Mouse (Mus musculus) hindbrain, embryonic 15.5 days (tissue): ENCODE results near the gene Pfdn2. TPM values are rescaled to one million over a fixed set of nuclear protein-coding genes. Genes with fewer than 3 reads are reported as not detected.

Experiments
- ATAC-seq: fragments of 200-750 bp; cut with Nextera tagmentation; 2 replicates; pipeline ENCODE4 v1.8.0; 2017; ENCODE audit warnings: low read depth, moderate number of reproducible peaks, moderate TSS enrichment; ENCODE audit not compliant: low FRiP score
- H3K27ac ChIP-seq: fragments of 300-500 bp; sonication (generic); replicated peaks from 2 replicates; pipeline ENCODE4 v1.5.1; 2015; ENCODE audit warnings: mild to moderate bottlenecking, inconsistent platforms
- H3K27me3 ChIP-seq: fragments of 300-500 bp; sonication (generic); 2 replicates; pipeline ENCODE4 v1.6.1; 2015; ENCODE audit warnings: control low read depth, inconsistent platforms
- H3K36me3 ChIP-seq: fragments of 300-500 bp; sonication (generic); 2 replicates; pipeline ENCODE4 v1.6.1; 2015; ENCODE audit warnings: control low read depth, inconsistent platforms
- H3K4me1 ChIP-seq: fragments of 300-500 bp; sonication (generic); replicated peaks from 2 replicates; pipeline ENCODE4 v1.6.1; 2015; ENCODE audit warnings: control low read depth, inconsistent platforms
- H3K4me2 ChIP-seq: fragments of 300-500 bp; sonication (generic); 2 replicates; pipeline ENCODE4 v1.6.1; 2015; ENCODE audit warnings: moderate library complexity, mild to moderate bottlenecking, inconsistent platforms
- H3K4me3 ChIP-seq: fragments of 300-500 bp; sonication (generic); 2 replicates; pipeline ENCODE4 v1.5.1; 2015; ENCODE audit warnings: mild to moderate bottlenecking, inconsistent platforms
- H3K9ac ChIP-seq: fragments of 300-500 bp; sonication (generic); 2 replicates; pipeline ENCODE4 v1.6.1; 2015; ENCODE audit warnings: inconsistent platforms
- H3K9me3 ChIP-seq: fragments of 300-500 bp; sonication (generic); 2 replicates; pipeline ENCODE4 v1.6.1; 2016; ENCODE audit warnings: control low read depth, inconsistent platforms
- WGBS: fragments of 180-500 bp; shearing (Covaris S2); methylation state at CpG from one replicate; pipeline ENCODE4 v1.1.7; 2015; 5-methylcytosine and 5-hydroxymethylcytosine counted together
- polyA plus RNA-seq: library from polyadenylated mRNA; unstranded; fragments of >200 nt; fragmentation: Nextera tagmentation; extraction: Ambion mirVana; gene quantifications from 2 replicates; pipeline ENCODE4 v1.2.1, GENCODE M21; 2015

Pfdn2 gene
- polyA plus RNA-seq, 1 experiment from 2014 or later = 139 TPM

GRCm38 (mm10) chr1:171360253-171360652 is 14.8 kb downstream of the Pfdn2 start:
- WGBS = 3% methylated on average over 26 of the region's 26 CpGs
- Histone ChIP-seq H3K27me3 (no peaks in the 10 kb centered on the region), H3K4me1 (peaks cover 15% of the 10 kb centered on the region), H3K27ac (peak overlapping the region; percentile 88), H3K9ac (peak overlapping the region; percentile 66), H3K4me2 (peak overlapping the region; percentile 79), H3K36me3 (peaks cover 10% of the 10 kb centered on the region; the same call in 1 of the 2 replicates), H3K9me3 (no peaks in the 10 kb centered on the region), H3K4me3 (peak overlapping the region; percentile 48)
- ATAC-seq = no peak; the same call in 1 of the 2 replicates

GRCm38 (mm10) chr1:171360656-171361055 is 15.2 kb downstream of the Pfdn2 start, which contains the start of gene Klhdc9:
Gene Klhdc9 (minus strand): TSS chr1:171360798.
- WGBS = 0% methylated on average over 21 of the region's 21 CpGs
- Histone ChIP-seq H3K27me3 (no peaks in the 10 kb centered on the region), H3K4me1 (peaks cover 15% of the 10 kb centered on the region), H3K4me2 (peak within 1 kb of the TSS; percentile 79), H3K4me3 (peak within 1 kb of the TSS; percentile 48), H3K9ac (peak within 1 kb of the TSS; percentile 66), H3K9me3 (no peaks in the 10 kb centered on the region), H3K27ac (peak within 1 kb of the TSS; percentile 88), H3K36me3 (peaks cover 10% of the 10 kb centered on the region; the same call in 1 of the 2 replicates)
- peak; percentile 95 for ATAC-seq

GRCm38 (mm10) chr1:171361106-171362103 is 15.9 kb downstream of the Pfdn2 start:
- H3K27ac ChIP-seq = peak overlapping the region; percentile 88
- peak; percentile 58 for ATAC-seq
- H3K4me2 ChIP-seq = peak overlapping the region; percentile 79
- H3K9ac ChIP-seq = peak overlapping the region; percentile 66
- no peaks in the 10 kb centered on the region for H3K9me3 ChIP-seq
- H3K27me3 ChIP-seq = no peaks in the 10 kb centered on the region
- H3K4me1 ChIP-seq = peaks cover 15% of the 10 kb centered on the region
- peaks cover 8% of the 10 kb centered on the region; the same call in 1 of the 2 replicates for H3K36me3 ChIP-seq
- H3K4me3 ChIP-seq = peak overlapping the region; percentile 48
- 33% methylated on average over 16 of the region's 16 CpGs for WGBS

- H3K4me1 ChIP-seq = peaks cover 8% of the 10 kb centered on the region
- no peak overlapping the region for H3K4me2 ChIP-seq
- WGBS = 65% methylated on average over 7 of the region's 7 CpGs
- H3K9ac ChIP-seq = no peak overlapping the region
- H3K9me3 ChIP-seq = no peaks in the 10 kb centered on the region
- ATAC-seq = no peak
- no peaks in the 10 kb centered on the region for H3K36me3 ChIP-seq
- no peak overlapping the region for H3K4me3 ChIP-seq
- H3K27me3 ChIP-seq = no peaks in the 10 kb centered on the region
- H3K27ac ChIP-seq = no peak overlapping the region
Observed at GRCm38 (mm10) chr1:171365934-171366333, 20.5 kb downstream of the Pfdn2 start.

- Histone ChIP-seq H3K4me2 (no peak within 1 kb of the TSS), H3K27ac (no peak within 1 kb of the TSS), H3K4me3 (no peak within 1 kb of the TSS), H3K9me3 (no peaks in the 10 kb centered on the region), H3K4me1 (no peaks in the 10 kb centered on the region), H3K9ac (no peak within 1 kb of the TSS), H3K27me3 (no peaks in the 10 kb centered on the region), H3K36me3 (no peaks in the 10 kb centered on the region)
- WGBS = 43% methylated on average over 20 of the region's 20 CpGs
- ATAC-seq = no peak
Observed at GRCm38 (mm10) chr1:171369845-171370556, 24.5 kb downstream of the Pfdn2 start, which contains the start of gene Nectin4. Gene Nectin4 (plus strand): TSS chr1:171370099.

GRCm38 (mm10) chr1:171372880-171373279 is 27.4 kb downstream of the Pfdn2 start:
- no peak for ATAC-seq
- H3K9me3 ChIP-seq = no peaks in the 10 kb centered on the region
- no peak overlapping the region for H3K9ac ChIP-seq
- no peaks in the 10 kb centered on the region for H3K4me1 ChIP-seq
- no peak overlapping the region for H3K4me3 ChIP-seq
- no peak overlapping the region for H3K27ac ChIP-seq
- no peak overlapping the region for H3K4me2 ChIP-seq
- no peaks in the 10 kb centered on the region for H3K36me3 ChIP-seq
- WGBS = 55% methylated on average over 3 of the region's 3 CpGs
- no peaks in the 10 kb centered on the region for H3K27me3 ChIP-seq

- Histone ChIP-seq H3K27me3 (no peaks in the 10 kb centered on the region), H3K27ac (no peak overlapping the region), H3K9me3 (no peaks in the 10 kb centered on the region), H3K9ac (no peak overlapping the region), H3K4me1 (no peaks in the 10 kb centered on the region), H3K4me2 (no peak overlapping the region), H3K4me3 (no peak overlapping the region), H3K36me3 (no peaks in the 10 kb centered on the region)
- ATAC-seq = no peak
- 7% methylated on average over 4 of the region's 4 CpGs for WGBS
Observed at GRCm38 (mm10) chr1:171373946-171374345, 28.5 kb downstream of the Pfdn2 start.

GRCm38 (mm10) chr1:171375646-171376097 is 30.2 kb downstream of the Pfdn2 start:
- H3K27ac ChIP-seq = no peak overlapping the region
- H3K36me3 ChIP-seq = no peaks in the 10 kb centered on the region
- 50% methylated on average over 9 of the region's 9 CpGs for WGBS
- no peak overlapping the region for H3K4me2 ChIP-seq
- no peaks in the 10 kb centered on the region for H3K9me3 ChIP-seq
- no peak for ATAC-seq
- H3K4me1 ChIP-seq = peaks cover 10% of the 10 kb centered on the region
- no peak overlapping the region for H3K4me3 ChIP-seq
- no peak overlapping the region for H3K9ac ChIP-seq
- H3K27me3 ChIP-seq = 0 out of 2 replicates have a peak, but pooled peaks cover 2% of the 10 kb centered on the region

- ATAC-seq = no peak
- H3K9me3 ChIP-seq = no peaks in the 10 kb centered on the region
- H3K27me3 ChIP-seq = 0 out of 2 replicates have a peak, but pooled peaks cover 5% of the 10 kb centered on the region
- H3K4me3 ChIP-seq = no peak overlapping the region
- no peak overlapping the region for H3K4me2 ChIP-seq
- no peak overlapping the region for H3K27ac ChIP-seq
- no peaks in the 10 kb centered on the region for H3K36me3 ChIP-seq
- peaks cover 10% of the 10 kb centered on the region for H3K4me1 ChIP-seq
- no peak overlapping the region for H3K9ac ChIP-seq
- 93% methylated on average over 6 of the region's 6 CpGs for WGBS
Observed at GRCm38 (mm10) chr1:171378298-171378697, 32.8 kb downstream of the Pfdn2 start.

GRCm38 (mm10) chr1:171379935-171380599 is 34.6 kb downstream of the Pfdn2 start:
- Histone ChIP-seq H3K9ac (peak overlapping the region; percentile 45), H3K9me3 (no peaks in the 10 kb centered on the region), H3K27me3 (0 out of 2 replicates have a peak, but pooled peaks cover 5% of the 10 kb centered on the region), H3K4me3 (peak overlapping the region; percentile 39), H3K27ac (peak overlapping the region; percentile 67), H3K4me2 (peak overlapping the region; percentile 65), H3K36me3 (no peaks in the 10 kb centered on the region), H3K4me1 (peaks cover 10% of the 10 kb centered on the region)
- WGBS = 3% methylated on average over 31 of the region's 31 CpGs
- peak; percentile 83 for ATAC-seq

GRCm38 (mm10) chr1:171382096-171382620 is 36.7 kb downstream of the Pfdn2 start:
- Histone ChIP-seq H3K4me3 (no peak overlapping the region), H3K9me3 (no peaks in the 10 kb centered on the region), H3K27me3 (0 out of 2 replicates have a peak, but pooled peaks cover 5% of the 10 kb centered on the region), H3K9ac (no peak overlapping the region), H3K27ac (no peak overlapping the region), H3K36me3 (no peaks in the 10 kb centered on the region), H3K4me1 (peaks cover 10% of the 10 kb centered on the region), H3K4me2 (no peak overlapping the region)
- ATAC-seq = no peak
- WGBS = 78% methylated on average over 11 of the region's 11 CpGs
